Mouse (Mus musculus): ENCODE data around the gene Tcf7.

Gene Tcf7

DNA sequence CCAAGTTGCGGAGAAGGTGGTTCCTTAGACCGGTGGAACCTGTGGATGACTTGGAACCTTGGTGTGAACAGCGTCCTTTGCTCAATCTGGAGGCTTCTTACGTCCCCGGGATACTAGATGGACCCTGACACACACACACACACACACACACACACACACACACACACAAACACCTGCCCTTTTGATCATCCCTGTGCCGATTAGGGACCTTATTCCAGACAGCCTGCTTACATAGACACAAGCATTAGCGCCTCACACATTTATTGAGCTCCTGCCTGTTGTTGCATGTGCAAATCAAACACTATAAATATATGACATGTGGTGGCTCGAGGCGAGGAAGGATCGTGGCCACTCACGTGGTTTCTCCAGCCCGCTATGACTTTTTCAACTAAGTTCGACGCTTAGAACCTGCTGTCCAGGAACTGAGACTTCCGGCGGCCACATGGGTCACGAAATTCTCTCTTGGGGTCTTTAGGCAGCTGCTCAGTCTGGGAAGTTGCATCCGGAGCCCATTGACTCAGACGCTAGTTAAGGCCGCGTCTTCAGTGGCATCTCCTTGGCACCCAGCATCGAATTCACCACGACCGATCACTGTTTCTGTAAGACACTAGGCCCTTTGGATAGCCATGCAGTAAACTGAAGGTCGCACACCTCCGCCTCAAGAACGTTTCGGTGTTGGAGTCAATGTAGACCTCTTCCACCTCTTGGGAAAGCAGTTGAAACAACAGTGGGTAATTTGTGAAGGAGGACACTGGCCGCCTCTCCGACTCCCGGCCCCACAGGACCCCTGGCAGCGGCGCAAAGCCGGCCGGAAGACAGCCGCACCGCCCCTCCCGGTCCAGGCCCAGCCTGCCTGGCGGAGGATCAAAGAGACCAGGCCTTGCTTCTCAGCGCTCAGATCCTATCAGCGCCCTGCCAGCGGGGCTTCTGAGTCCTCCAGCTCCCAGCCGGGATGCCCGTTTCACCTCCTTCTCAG is 1.1 kb upstream of the Tcf7 start:
- peak in 1 of 2 experiments; percentile 18 for DNase-seq

DNA sequence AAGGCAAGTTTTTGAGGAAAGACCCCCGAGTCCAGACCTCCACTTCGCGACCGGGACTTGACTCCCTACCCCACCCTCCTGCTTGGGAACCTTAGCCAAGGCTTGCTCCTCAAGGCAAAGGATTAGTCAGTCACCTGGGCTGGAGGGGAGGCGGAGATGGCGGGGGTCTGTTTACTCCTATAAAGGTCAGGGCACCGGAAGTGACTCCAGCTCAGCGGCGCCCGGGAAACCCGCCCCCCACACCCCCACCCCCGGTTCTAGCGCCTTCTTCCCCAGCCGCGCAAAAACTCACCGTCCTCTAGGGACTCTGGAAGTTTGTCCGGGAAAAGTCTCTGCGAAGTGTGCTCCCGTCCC is 417 bp downstream of the Tcf7 start:
- no peak for DNase-seq

DNA sequence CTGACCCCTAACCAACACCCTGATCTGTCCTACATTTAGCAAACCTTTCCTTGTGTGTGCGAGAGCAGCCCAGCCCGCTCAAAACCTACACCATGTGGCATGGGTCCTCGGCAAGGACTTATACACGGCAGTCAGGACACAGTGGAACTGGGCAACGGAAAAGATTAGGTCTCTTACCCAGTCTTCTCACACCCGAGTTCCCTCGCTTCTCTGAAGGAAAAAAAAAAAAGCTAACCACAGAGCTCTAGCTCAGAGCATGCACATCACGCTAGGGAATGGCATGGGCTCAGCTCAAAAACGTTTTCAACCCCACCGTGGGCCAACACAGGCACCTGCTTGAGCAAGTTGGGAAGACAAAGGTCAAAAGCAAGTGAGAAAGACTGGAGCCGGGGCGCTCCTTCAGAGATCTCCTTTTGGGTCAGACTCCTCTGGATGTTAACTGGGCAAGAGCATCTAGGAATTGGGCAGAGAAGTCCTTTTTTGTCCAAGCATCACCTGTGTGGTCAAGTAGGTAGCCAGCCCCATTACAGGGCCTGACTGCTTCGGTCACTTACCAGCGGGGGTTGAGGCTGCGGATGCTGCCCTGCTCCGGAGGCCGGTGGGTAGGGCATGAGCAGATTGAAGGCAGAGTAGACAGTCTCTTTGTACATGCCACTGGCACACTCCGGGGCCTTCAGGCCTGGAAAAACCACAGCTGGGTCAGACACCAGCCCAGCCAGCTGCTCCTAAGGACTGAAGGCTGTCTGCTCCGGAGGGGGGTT is 1.1 kb downstream of the Tcf7 start:
- DNase-seq: no peak

DNA sequence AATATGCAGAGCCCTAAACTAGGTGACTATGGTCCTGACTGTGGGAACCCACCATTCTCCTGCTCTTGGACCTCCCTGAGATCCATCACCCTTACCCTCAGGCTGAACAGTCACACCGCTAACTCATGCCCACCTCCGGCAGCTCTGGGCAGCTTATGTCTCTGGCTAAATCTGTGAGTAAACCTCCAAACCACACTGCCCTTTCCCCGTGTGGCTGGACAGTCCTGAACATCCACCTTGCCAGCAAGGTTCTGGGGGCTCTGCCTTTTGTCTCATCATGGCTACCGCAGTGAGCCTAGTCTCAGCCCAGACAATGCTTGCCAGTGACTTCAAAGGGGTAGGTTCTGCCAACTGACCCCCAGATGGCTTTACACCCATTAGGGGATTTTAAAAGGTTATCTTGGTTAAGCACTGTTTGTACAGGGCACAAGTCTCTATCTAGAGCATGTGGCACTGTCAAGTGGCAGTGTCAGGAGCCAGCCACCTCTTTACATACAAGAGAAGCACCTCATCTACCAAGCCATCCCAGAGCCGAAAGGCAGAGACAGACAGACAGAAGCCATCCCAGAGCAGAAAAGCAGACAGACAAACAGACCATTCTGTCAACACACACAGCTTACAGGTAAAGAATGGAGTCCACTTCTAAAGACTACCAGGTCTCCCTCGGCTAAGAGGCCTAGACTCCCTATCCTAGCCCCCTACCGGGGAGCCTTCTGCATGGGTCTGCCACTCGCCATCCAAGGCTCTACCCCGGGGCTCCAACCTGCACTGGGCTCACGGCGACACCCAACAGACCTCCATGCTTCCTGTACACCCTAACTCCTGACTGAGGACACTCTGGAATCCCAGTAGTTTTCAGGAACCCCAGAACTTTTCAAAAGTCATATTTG is 2.0 kb downstream of the Tcf7 start:
- no peak for DNase-seq

DNA sequence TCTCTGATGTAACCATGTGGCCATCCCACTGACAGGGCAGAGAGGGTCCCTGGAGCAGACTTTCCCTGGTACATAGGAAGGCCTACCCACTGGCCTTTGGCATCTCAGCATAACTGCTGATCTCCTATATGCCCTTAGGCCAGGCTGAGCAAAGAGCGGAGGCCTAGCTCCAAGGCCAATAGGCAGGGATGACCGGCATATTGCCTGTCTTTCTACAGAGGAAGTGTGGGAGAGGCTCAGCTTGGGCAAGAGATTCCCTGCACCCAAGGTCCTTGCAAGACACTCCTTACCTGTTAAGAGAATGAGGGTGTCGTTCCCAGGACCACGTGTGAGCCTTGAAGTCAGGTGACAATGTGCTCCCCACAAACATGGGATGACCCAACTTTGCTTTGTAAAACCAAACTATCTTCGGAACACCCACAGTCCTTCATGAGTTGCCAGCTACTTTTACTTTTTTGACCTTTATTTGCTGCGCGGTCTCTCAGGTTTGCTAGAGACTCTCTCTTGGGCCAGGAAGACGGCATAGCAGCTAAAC is 3.1 kb downstream of the Tcf7 start:
- DNase-seq: no peak

DNA sequence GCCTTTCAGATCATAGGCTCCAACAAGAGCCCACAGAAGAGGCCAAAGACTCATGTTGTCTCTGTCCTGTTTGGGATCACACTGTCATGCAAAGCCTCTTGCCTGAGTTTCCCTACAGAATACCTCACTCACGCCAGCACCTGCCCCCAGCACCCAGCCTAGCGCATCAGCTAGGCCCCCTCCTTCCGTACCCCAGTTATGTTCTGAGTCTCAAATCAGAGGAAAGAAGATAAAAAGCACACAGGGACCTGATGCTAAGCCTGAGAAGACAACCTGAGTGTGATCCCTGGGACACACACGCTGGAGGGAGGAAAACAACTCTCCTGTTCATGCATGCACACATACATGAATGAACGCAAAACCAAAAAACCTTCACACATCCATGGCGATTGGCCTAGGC is 3.8 kb downstream of the Tcf7 start:
- no peak for DNase-seq

DNA sequence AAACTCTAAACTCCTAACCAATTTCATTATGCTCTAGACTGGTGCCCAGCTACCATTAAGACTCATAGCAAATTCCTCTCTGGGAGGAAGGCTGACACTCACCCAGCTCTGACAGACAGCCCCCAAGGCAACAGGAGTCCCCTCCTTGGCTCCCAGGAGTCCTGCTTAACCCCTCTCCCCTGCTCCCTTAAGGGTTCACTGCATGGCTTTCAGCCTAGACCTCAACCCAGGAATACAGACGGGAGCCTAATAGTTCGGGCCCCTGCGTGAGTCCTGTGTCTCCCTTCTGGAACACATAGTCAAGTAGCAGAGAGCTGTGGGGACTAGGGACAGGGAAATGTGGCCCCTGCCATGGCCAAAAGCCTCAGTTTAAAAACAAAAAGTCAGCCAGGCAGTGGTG is 4.7 kb downstream of the Tcf7 start:
- no peak for DNase-seq

DNA sequence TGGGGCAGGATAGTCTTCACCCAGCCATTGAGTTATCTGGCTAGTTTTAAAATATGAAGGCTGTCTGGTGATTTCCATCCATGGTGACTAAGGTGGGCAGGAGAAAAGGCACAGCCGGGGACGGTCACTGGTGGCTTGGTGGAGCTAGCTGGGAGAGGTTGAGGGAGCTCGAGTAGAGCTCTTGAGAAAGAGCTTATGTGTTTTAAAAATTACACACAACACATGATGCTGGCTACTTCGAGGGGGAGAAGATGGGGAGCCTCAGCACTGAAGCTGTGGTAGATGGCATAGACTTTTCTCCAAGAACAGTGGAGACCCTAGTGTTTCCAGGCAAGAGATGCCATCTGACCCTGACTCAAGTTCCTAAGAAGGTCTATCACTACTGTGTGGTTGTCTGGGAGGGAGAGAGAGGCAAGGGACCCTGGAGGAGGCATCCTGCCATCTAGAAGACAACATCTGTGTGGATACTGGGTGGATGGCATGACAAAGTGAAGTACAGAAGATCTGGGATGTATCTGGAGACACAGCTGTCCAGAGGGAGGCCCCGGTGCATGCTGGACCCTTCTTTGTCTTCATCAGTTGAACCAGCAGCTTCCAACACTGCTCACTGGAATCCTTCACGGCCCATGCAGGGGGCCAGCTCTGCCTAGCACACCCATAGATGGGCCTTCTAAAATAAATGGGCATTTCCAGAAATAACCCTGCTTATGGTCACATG is 5.2 kb downstream of the Tcf7 start:
- DNase-seq: no peak

DNA sequence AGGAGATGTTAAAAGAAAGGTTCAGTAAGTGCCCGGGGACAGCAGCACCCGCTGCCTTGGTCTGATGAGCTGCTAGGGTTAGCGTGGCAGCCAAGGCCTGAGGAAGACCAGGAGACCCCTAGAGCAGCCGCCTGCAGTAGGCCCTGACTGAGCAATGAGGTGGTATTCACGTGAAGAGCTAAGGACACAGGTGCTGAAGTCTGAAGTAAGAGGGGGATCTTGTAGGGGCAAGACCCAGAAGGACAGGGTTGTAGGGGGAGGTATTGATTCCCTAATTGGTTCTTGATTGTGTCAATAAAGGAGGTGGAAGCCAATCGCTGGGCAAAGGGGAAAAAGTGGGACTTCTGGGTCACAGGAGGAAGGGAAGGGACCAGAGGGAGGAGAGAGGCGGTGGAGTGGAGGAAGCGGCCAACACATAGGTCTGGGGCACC is 5.8 kb downstream of the Tcf7 start:
- no peak for DNase-seq

DNA sequence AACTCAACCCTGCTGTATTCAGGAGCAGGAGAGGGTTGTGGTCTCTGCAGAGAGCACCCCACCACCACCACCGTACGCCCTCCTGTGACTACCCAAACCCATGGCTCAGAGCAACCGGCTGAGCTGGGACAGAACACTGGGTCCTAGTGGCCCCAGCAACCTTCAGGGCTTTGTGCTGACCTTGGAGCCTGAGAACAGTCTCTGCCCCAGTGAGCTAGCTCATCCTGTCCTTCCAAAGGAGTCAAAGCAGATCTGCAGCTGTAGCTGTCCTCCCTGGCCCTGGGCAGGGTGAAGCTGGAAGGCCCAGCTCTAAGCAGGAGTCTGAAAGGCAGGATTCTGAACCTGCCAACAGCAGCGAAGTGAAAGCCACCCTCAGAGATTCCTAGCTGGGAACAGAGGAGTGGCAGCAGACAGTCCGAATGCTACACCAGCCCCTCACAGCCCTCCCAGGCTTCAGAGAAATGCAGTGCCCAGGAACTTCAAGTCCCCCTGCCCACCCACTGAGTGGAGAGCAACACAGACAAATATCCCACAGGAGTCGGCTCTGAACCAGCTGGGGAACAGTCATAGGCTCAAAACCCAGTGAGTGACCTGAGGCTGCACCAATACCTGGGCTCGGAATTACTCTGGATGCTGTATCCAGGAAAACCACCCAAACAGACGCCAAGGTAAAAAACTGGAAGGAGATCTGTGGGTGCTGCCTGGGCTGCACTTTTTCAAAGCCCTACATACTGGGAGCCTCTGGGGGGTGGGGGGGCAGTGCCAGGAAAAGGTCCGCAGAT is 6.8 kb downstream of the Tcf7 start:
- DNase-seq: no peak

DNA sequence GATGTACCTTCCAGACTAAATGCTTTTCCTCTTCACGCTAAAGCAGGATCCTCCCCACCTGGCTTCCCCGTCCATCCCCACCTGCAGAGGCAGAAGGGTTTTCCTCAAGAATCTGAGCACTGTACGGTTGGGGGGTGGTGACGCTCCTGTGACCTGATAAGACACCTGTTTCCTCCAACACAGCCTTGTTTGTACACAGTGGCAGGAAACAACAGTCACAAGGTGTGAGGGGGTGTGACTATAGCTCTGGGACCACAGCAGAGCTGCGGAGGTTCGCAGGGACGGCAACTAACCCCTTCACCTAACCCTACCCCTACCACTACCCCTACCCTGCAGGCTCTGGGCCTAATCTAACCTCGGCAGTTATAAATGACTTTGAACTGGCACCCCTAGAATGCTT is 7.4 kb downstream of the Tcf7 start:
- no peak for DNase-seq

DNA sequence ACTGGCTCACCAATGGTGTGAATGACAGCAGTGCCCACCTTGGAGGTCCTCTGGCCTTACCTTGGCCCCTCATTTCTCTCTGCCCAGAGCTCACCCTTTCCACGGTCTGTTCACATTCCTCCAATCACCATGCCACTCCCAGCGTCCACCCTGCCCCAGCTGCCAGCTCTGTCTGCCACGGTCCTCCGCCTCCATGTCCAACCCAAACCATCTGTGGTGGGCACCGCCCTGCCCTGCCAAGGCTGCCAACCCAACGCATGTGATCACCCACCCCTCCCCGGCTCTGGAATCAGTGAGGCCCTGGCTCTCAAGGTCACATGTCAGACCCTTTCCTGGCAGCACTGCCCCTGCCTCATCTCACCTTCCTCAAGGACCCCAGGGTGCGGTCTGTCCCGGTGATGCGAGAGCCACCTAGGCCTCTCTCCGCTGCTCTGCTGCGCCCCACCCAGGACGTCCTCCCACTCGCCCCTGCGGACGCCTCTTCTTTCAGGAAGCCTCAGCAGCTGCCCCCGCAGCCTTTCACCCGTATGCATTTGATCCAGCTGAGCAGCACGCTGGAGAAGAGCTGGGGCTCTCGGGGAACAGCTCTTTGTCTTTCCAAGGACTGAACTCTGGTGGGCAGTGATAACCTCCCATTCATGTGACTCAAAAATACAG is 8.2 kb downstream of the Tcf7 start:
- DNase-seq: no peak

DNA sequence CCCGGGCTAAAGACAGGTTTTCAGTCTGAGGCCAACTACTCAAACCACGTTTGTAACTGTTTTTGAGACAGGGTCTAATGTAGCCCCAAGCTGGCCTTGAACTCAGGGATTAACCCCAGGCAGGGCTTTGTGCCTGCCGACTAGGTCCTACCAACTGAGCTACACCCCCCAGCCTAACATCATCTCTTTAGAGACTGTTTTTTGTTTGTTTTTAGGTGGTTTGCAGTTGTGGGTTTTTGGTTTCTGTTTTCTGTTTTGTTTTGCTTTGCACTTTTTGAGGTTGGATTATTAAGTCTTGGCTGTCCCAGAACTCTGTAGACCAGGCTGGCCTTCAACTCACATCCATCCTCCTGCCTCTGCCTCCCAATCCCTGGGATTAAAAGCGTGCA is 8.9 kb downstream of the Tcf7 start:
- no peak for DNase-seq

DNA sequence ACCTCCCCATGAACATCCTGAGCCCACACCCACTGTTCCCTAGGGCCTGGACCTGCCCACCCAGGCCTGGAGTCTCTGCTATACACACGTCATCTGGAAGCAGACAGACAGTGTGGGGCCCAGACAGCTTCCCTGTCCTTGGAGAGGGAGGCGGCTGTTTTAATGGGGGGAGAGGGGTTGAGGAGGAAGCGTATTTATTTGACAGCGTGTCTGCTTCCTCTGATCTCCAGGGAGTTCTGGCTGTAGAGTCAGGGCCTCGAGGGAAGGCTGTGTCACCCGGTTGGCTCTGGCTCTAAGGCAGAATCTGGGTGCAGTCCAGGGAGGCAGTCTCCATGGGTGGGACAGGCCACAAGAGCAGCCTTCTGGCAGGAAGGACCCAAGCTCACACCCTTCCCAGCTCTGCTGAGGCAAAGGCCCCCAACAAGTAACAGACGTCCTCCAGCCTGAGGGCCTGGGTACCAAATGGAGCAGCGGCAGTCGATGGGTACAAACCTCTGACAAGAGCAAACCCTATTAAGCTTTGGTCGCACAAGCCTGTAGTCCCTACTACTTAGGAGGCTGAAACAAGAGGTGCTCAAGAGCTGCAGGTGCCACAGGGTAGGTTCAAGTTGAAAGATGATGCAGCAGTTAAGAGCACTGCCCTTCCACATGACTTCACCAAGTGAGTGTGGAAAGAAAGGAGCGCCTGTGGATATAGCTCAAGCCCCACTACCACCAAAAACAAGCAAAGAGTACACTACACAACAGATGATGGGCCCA is 9.5 kb downstream of the Tcf7 start:
- DNase-seq: no peak

DNA sequence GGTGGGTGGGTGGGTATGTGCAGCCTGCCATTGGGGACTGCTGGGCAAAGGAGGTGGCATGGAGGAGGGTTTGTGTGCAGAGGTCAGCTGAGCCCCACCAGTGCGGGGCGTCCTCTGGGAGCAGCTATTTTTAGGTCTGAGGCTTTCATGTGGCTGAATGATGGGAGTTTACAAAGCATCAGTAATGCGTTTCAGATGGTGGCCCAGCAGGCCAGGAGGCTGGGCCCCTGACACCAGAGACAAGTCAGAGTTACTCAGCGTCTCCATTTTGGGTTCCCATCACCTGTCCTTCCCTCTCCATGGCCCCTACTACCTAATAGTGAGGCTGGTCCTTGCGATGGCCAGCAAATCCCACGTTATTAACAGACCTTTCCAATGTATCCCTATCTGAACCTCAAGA is 10.2 kb downstream of the Tcf7 start:
- no peak for DNase-seq

DNA sequence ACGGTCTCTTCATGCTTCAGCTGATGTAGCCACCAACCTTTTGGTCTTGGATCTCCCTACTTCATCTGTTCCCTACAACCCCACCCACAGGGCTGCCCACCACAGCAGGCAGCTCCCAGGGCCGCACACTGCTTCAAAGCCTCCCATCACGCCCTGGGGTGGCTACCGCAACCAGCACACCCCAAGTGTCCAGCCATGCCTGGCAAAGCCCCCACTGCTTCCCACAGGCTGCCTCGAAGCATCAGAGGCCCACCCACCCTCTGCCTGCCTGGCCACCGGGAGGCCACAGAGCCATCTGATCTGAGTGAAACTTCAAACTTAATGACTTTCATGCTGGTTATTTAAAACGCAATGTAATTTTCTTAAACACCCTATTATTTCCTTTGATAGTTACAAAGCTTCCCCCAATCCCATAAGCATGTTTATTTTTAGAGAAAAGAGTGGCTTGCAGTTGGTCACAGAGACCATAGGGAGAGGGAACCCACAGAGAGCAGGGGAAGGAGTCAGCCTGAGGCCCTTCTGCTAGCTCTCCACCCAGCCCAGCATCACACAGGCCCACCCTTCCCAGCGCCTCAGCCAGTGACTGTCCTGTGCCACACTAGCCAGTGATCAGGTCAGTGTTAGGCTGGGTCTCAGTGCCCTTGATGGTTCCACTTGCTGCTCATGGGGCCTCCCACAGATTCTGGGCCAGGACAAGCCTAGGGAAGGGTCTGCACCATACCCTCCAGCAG is 10.9 kb downstream of the Tcf7 start:
- no peak for DNase-seq

DNA sequence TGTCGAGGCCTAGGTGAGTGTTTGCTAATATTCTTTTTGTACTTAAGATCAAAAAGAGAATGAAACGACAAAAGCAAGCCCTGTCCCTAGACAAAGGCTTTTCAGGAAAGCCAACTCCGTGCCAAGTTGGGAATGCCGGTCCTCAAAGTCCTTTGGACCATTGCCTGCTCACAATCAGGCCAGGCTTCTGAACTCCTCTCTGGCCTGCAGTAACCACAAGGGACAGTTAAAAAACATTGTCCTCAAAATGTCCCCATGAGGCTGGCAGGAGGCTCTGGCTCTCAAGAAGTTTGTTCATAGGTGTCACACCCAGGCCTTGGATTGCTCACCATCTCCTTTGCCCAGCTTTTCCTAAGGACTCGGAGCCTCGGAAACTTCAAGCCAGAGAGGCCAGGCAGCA is 13.0 kb downstream of the Tcf7 start:
- DNase-seq: no peak

DNA sequence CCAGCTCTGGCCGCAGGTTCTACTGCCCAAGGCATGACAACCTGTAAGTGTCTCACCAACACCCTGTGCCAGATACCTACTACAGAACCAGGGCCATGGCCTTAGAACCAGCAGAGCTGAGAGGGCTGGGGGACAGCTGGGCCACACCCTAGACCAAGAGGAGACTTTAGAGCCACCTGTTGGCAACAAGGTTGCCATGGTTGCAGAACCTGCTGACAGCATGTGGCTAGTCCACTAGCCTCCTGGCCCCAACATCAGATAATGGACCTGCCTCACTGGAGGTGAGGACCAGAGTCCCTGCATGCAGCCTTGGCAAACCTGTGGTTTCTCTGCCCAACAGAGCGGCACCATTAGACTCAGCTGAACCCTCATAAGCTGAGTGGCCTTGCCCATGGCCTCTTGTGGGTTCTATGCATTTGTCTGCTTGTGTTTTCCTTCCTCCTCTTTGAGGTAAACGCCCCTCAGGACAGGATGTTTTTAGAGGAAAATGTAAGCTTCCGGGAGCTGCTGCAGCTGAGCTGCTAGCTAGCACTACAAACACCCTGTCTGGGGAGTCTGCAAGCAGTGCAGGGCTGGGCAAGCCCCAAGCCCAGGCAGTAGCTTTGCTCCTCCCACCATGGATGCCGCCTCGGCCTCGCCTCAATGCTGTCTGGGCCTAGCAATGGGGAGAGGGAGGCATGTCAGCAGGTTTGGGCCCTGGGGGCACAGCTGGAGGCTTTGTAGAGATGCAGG is 14.5 kb downstream of the Tcf7 start:
- no peak for DNase-seq

DNA sequence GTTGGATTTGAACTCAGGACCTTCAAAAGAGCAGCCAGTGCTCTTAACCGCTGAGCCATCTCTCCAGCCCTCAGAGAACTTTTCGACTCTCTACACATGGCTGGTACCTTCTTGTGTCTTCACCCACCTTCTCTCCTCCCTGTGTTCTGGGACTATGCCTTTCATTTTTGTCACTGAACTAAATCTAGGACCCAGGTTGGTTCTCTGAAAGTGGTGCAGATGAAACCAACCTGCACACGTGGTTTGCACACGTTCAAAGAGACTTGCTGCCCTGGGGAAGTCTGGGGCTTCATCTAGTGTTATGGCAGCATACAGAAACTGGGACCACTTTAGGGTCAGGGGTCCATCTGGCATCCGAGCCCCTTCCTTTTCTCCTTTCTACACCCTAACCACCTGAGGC is 15.5 kb downstream of the Tcf7 start:
- no peak for DNase-seq
